Mouse (Mus musculus) neutrophil, adult 5-6 weeks (primary cell): Measurements from ENCODE around the gene Prkaa1. TPM values are rescaled to one million over a fixed set of nuclear protein-coding genes. Genes with fewer than 3 reads are reported as not detected.

ENCODE experiments used
- ATAC-seq: fragments of 151-379, 151-347 bp; 2 replicates; pipeline ENCODE4 v1.8.0; 2017; ENCODE audit warnings: mild to moderate bottlenecking, moderate TSS enrichment; ENCODE audit not compliant: insufficient number of reproducible peaks, poor library complexity, low FRiP score, severe bottlenecking; ENCODE audit errors: extremely low read depth
- total RNA-seq: library from RNA; stranded (forward); fragments of 200-1000 nt; gene quantifications from 2 replicates; pipeline ENCODE4 v1.2.3, GENCODE M21; 2017

The Prkaa1 gene
- 37.2 and 38.1 TPM in 2 replicates for total RNA-seq

GRCm38 (mm10) chr15:5143361-5144020, at the start of gene Prkaa1:
TSS of gene Prkaa1 (plus strand) at chr15:5143861.
- ATAC-seq, result peak; percentile 73

GRCm38 (mm10) chr15:5095534-5096301, 47.9 kb upstream of the Prkaa1 start:
- ATAC-seq, result no peak

- ATAC-seq, result no peak
Measured at GRCm38 (mm10) chr15:5097376-5097775, 46.3 kb upstream of the Prkaa1 start.

- no peak for ATAC-seq
Measured at GRCm38 (mm10) chr15:5102312-5102711, 41.3 kb upstream of the Prkaa1 start.

GRCm38 (mm10) chr15:5105891-5106290, 37.8 kb upstream of the Prkaa1 start:
- no peak for ATAC-seq

- peak; percentile 62; the same call in 1 of the 2 replicates for ATAC-seq
Measured at GRCm38 (mm10) chr15:5106293-5106692, 37.4 kb upstream of the Prkaa1 start.

GRCm38 (mm10) chr15:5107686-5108654, 35.7 kb upstream of the Prkaa1 start, which contains the start of gene Card6:
TSS of gene Card6 (minus strand) at chr15:5108539.
- peak; percentile 87 for ATAC-seq

- ATAC-seq, result peak; percentile 14; the same call in 1 of the 2 replicates
Measured at GRCm38 (mm10) chr15:5108655-5109040, 35.0 kb upstream of the Prkaa1 start.

GRCm38 (mm10) chr15:5112651-5113050, 31.0 kb upstream of the Prkaa1 start:
- ATAC-seq, result no peak

GRCm38 (mm10) chr15:5115173-5115572, 28.5 kb upstream of the Prkaa1 start:
- ATAC-seq, result no peak

GRCm38 (mm10) chr15:5116270-5117030, 27.2 kb upstream of the Prkaa1 start, which contains the start of gene Rpl37:
TSS of gene Rpl37 (plus strand) at chr15:5116645.
- peak; percentile 96 for ATAC-seq

- no peak; the same call in 1 of the 2 replicates for ATAC-seq
Measured at GRCm38 (mm10) chr15:5117031-5117601, 26.5 kb upstream of the Prkaa1 start.

GRCm38 (mm10) chr15:5118626-5119025, 25.0 kb upstream of the Prkaa1 start:
- no peak for ATAC-seq

GRCm38 (mm10) chr15:5119192-5119591, 24.5 kb upstream of the Prkaa1 start:
- no peak for ATAC-seq

- ATAC-seq, result no peak
Measured at GRCm38 (mm10) chr15:5119707-5120106, 24.0 kb upstream of the Prkaa1 start.

GRCm38 (mm10) chr15:5121535-5122313, 21.9 kb upstream of the Prkaa1 start:
- no peak for ATAC-seq

- ATAC-seq, result peak; percentile 52; the same call in 1 of the 2 replicates
Measured at GRCm38 (mm10) chr15:5126456-5126855, 17.2 kb upstream of the Prkaa1 start.
